In the genomic region with DNA sequence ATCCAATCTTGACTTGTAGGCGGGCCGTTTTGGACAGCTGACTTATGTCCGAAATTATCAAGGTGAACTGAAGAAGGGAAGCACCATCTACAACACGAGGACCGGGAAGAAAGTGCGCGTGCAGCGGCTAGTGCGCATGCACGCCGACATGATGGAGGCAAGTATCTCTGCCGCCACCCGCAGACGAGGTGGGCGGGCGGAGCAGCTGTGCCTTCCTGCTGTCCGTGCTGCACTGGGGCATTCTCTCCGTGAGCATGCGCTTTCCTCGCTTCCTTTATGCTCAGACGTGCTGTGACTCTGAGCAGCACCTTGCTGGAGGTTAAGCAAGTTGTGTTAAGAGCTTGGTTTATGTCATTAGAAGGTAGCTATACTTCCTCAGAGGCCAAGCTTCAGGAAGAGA, we compare ENCODE assay signal across 16 mouse cellular contexts. TPM values are rescaled to one million over a fixed set of nuclear protein-coding genes. Genes with fewer than 3 reads are reported as not detected.
DNase-seq lines count a peak whose midpoint lies in the region; ATAC-seq and TF ChIP-seq lines count a peak whose summit lies in the region.
"Had no signal": no experiment of that assay in that cellular context is flagged by ENCODE, and none has a peak within 500 bp of the region (broad histone marks: within the 10 kb centered on the region; RNA-seq: fewer than 3 reads in every experiment).

No protein-coding gene starts in this region.

- no peak for ATAC-seq in lung, postnatal 0 days
- ATAC-seq: activated CD4-positive, CD25-positive, alpha-beta regulatory T cell, adult 4 months; intestine, postnatal 0 days had no signal

- 79% methylated on average over 21 of the region's 21 CpGs for WGBS in lung, postnatal 0 days

- H3K4me3 ChIP-seq in brown adipose tissue, adult 24 weeks (ENCODE audit: insufficient read depth, low read depth, low read length) = peak overlapping the region; percentile 44; the same call in 1 of the 2 replicates
- no peak overlapping the region for H3K4me3 ChIP-seq in lung, postnatal 0 days (ENCODE audit: low read depth, low read length)
- H3K4me3 ChIP-seq: hindbrain, embryonic 10.5 days; liver, embryonic 13.5 days had no signal

- peak overlapping the region; percentile 32; the same call in 1 of the 2 replicates for H3K4me2 ChIP-seq in lung, postnatal 0 days (replicated peaks; ENCODE audit: low read depth, low read length)
- H3K4me2 ChIP-seq: liver, embryonic 13.5 days had no signal

- DNase-seq in gastrocnemius, postnatal 14 days = peak; percentile 9
- DNase-seq in gastrocnemius, adult 8-10 months (ENCODE audit: low spot score in 2 of 2) = no peak
- peak; percentile 59 for DNase-seq in layer of hippocampus, adult 11-12 months (ENCODE audit: low spot score)
- DNase-seq in layer of hippocampus, adult 9-10 months (ENCODE audit: low spot score) = no peak
- DNase-seq in lung, postnatal 0 days (ENCODE audit: low spot score) = no peak
- DNase-seq in spleen, postnatal 4 days (ENCODE audit: low spot score in 2 of 2) = no peak
- no peak for DNase-seq in adrenal gland, postnatal 25 days
- DNase-seq: cerebellum, adult 2 months; embryo, embryonic 11 days; left cerebral cortex, postnatal 4 days; liver, embryonic 13.5 days had no signal

- no peak for TF ChIP-seq CTCF in lung, postnatal 0 days (IDR thresholded peaks at IDR 0.05)

- peaks cover 23% of the 10 kb centered on the region; the same call in 1 of the 2 replicates for H3K36me3 ChIP-seq in lung, postnatal 0 days (ENCODE audit: insufficient read depth, low read length)

- H3K9me3 ChIP-seq in lung, postnatal 0 days (ENCODE audit: low read length) = no peaks in the 10 kb centered on the region
- H3K9me3 ChIP-seq: G1E; hindbrain, embryonic 10.5 days; liver, embryonic 13.5 days had no signal

- intact Hi-C loops in gastrocnemius, postnatal 14 days (cut with DNase I; ENCODE audit: low total_unique reads) = no loop called here

- H3K9ac ChIP-seq in lung, postnatal 0 days (replicated peaks; ENCODE audit: low read depth) = no peak overlapping the region
- H3K9ac ChIP-seq: liver, embryonic 13.5 days had no signal

- no peak for TF ChIP-seq EP300 in lung, postnatal 0 days (IDR thresholded peaks at IDR 0.05)

- no peaks in the 10 kb centered on the region for H3K27me3 ChIP-seq in lung, postnatal 0 days (replicated peaks; ENCODE audit: insufficient read depth, low read length)
- H3K27me3 ChIP-seq: liver, embryonic 13.5 days had no signal

- H3K4me1 ChIP-seq in brown adipose tissue, adult 24 weeks (ENCODE audit: control insufficient read depth, insufficient read depth, insufficient read length, low read length) = no peaks in the 10 kb centered on the region
- H3K4me1 ChIP-seq in lung, postnatal 0 days (ENCODE audit: insufficient read depth, low read depth, low read length) = no peaks in the 10 kb centered on the region
- H3K4me1 ChIP-seq: hindbrain, embryonic 10.5 days; liver, embryonic 13.5 days had no signal

- no peak overlapping the region for H3K27ac ChIP-seq in brown adipose tissue, adult 24 weeks (replicated peaks; ENCODE audit: low read depth, low read length)
- H3K27ac ChIP-seq in lung, postnatal 0 days (ENCODE audit: low read length) = 0 out of 2 replicates have a peak overlapping the region, but pooled peaks have one; percentile 26
- H3K27ac ChIP-seq: hindbrain, embryonic 10.5 days; liver, embryonic 13.5 days had no signal

RNA-seq across cellular contexts. Expression of a gene that starts 14.1 kb away (rescaled TPM):
- 1 to 10 TPM; 8.2 to 9.9 TPM for total RNA-seq in gastrocnemius, postnatal 14 days (2021)
- 1 to 10 TPM in 3 of 4 experiments, under 1 TPM in 1; 0.29 to 2.3 (median 1.1) TPM for total RNA-seq in gastrocnemius, adult 8-10 months (2022)
- 3.3 and 5.4 TPM in 2 replicates for polyA plus RNA-seq in brown adipose tissue, adult 24 weeks (2012; ENCODE audit: insufficient read depth, insufficient read length, missing spikeins)
- 156 and 160 TPM in 2 replicates for polyA plus RNA-seq in lung, postnatal 0 days (2015; fragmentation: Nextera tagmentation; extraction: Ambion mirVana)
- total RNA-seq in adrenal gland, postnatal 25 days (2021) = 19.8 and 21.5 TPM in 2 replicates

RNA-seq across cellular contexts. Expression of a gene that starts 19.8 kb away (rescaled TPM):
- 10 to 100 TPM; 86.4 to 91.9 TPM for total RNA-seq in gastrocnemius, postnatal 14 days (2021)
- total RNA-seq in gastrocnemius, adult 8-10 months (2022) = 100 to 1,000 TPM; 107 to 116 (median 111) TPM
- polyA plus RNA-seq in brown adipose tissue, adult 24 weeks (2012; ENCODE audit: insufficient read depth, insufficient read length, missing spikeins) = 158 and 167 TPM in 2 replicates
- 23.9 and 24.3 TPM in 2 replicates for polyA plus RNA-seq in lung, postnatal 0 days (2015; fragmentation: Nextera tagmentation; extraction: Ambion mirVana)
- 78.8 and 97.6 TPM in 2 replicates for total RNA-seq in adrenal gland, postnatal 25 days (2021)

Comparison
In these comparisons a context has a peak if more than half of its experiments do, and no peak if none do; other contexts are left out.
1. DNase-seq: peak in gastrocnemius, postnatal 14 days (single experiment) and layer of hippocampus, adult 11-12 months (single experiment); none in gastrocnemius, adult 8-10 months (0 of 2), layer of hippocampus, adult 9-10 months (single experiment), lung, postnatal 0 days (single experiment), spleen, postnatal 4 days (0 of 2) and adrenal gland, postnatal 25 days (single experiment).